Mouse (Mus musculus): Measurements from ENCODE around the gene Ppfibp1. TPM values are rescaled to one million over a fixed set of nuclear protein-coding genes. Genes with fewer than 3 reads are reported as not detected.

Gene Ppfibp1
- polyA plus RNA-seq, 1 experiment from 2014 or later = 31.5 TPM

DNA sequence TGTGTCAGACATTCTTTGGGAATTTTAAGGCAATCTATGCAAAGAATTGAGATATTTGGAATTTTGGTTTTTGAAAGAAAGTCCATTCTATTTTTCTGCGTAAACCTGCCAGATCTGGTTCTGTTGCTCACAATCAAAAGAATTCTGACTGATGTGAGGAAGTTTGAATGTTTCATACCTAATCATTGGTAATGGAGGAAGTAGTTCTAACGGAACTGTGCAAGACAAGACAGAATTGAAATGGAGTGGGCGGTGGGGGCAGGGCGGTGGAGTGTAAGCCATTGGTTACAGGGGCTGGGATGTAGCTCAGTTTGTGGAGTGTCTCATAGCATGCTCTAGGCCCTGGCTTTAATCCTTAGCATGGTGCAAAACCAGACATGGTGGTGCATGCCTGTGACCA is 16.3 kb upstream of the Ppfibp1 start:
- H3K4me3 ChIP-seq (ENCODE audit: inconsistent target) = no peak overlapping the region
- no peaks in the 10 kb centered on the region for H3K36me3 ChIP-seq (ENCODE audit: inconsistent target)
- no peaks in the 10 kb centered on the region for H3K79me2 ChIP-seq (ENCODE audit: inconsistent target)
- no peak overlapping the region for H3K27ac ChIP-seq
- WGBS (ENCODE audit: missing documents) = 58% methylated on average over 4 of the region's 4 CpGs

DNA sequence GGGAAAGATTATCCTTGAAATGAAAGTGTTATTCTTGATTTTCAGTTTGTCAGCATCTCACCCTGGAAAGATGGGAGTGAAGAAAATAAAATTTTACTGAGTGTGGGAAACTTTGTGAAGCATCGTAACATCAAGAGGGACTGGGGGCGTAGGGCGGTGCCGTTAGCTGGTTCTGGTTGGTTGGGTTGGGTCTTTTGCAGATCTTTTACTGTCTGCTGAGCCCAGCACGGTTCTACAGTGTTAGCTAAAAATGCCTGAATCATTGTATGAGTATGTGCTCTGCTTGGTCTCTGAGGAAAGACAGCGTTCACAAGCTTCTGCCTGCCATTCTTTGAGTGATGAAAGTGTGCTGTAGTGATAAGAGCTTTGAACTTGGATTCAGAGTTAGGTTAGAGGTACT is 13.9 kb upstream of the Ppfibp1 start:
- Histone ChIP-seq H3K27ac (no peak overlapping the region), H3K36me3 (ENCODE audit: inconsistent target) (no peaks in the 10 kb centered on the region), H3K79me2 (ENCODE audit: inconsistent target) (no peaks in the 10 kb centered on the region), H3K4me3 (ENCODE audit: inconsistent target) (no peak overlapping the region)
- WGBS (ENCODE audit: missing documents) = 95% methylated on average over 6 of the region's 6 CpGs

DNA sequence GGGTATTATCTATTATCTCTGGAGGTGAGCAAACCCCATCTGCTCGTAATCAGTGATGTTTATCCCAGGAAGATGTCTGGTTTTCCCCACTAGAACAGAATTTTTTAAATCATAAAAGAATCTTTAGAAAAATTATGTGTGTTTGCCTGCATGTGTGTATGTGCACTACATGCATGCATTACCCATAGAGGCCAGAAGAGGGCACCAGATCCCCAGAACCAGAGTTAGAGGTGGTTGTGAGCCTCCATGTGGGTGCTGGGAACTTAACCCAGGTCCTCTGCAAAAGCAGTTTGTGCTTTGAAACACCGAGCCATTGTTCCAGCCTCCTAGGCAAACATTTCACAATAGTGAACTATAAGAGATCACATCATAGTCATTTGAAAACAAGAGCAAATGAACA is 11.5 kb upstream of the Ppfibp1 start:
- 77% methylated on average over 2 of the region's 2 CpGs for WGBS (ENCODE audit: missing documents)
- Histone ChIP-seq H3K79me2 (ENCODE audit: inconsistent target) (no peaks in the 10 kb centered on the region), H3K4me3 (ENCODE audit: inconsistent target) (no peak overlapping the region), H3K27ac (no peak overlapping the region), H3K36me3 (ENCODE audit: inconsistent target) (no peaks in the 10 kb centered on the region)

DNA sequence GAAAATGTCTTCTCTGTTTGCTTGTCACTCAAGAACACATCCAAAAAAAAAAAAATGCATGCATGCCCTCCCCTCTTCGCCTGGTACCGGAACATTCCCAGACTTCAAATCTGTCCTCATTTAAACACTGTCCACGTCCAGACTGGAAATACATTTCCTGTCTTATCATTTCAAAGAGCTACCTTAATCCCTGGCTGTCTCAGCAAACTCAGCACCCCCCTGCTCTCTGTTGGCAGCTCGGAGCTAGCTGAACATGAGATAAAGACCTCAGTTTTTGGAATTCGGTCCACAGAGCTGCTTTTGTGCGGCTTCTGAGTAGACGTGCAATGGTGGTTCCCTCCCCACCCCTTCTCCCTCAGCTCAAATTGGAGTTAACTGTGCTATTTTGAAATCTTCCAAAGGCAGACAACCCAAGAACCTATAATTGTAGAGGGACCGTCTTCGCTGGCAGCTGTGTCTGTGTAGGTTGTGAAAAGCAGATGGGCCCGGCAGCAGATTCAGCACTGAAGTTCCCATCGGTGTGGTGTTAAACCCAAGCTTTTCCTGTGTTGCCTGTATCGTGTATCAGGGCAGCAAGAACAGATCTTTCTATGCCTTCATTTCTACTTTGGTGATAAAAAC is 10.8 kb upstream of the Ppfibp1 start:
- 91% methylated on average over 12 of the region's 12 CpGs for WGBS (ENCODE audit: missing documents)

DNA sequence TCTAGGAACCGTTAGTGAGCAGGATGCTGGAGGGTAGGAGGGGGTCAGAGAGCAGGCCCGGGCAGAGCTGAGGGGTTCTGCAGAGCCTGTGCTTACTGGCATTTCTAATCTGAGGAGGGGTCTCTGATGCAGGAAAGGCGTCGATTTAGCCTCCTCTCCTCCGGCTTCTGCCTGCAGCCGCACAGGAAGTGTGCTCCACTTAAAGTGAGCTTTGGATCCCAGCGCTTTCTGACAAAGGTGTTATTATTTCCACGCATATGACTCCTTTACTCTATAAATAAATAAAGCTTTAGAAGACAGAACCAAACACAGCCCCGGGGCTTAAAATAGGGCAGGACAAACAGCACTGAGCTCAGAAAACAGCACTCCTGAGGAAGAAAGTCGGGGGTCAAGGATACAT is 9.4 kb upstream of the Ppfibp1 start:
- 75% methylated on average over 10 of the region's 10 CpGs for WGBS (ENCODE audit: missing documents)
- Histone ChIP-seq H3K36me3 (ENCODE audit: inconsistent target) (no peaks in the 10 kb centered on the region), H3K4me3 (ENCODE audit: inconsistent target) (no peak overlapping the region), H3K27ac (no peak overlapping the region), H3K79me2 (ENCODE audit: inconsistent target) (no peaks in the 10 kb centered on the region)

More for the DNA sequence above, 10.8 kb upstream of the Ppfibp1 start:
- Histone ChIP-seq H3K79me2 (ENCODE audit: inconsistent target) (no peaks in the 10 kb centered on the region), H3K27ac (no peak overlapping the region), H3K4me3 (ENCODE audit: inconsistent target) (no peak overlapping the region), H3K36me3 (ENCODE audit: inconsistent target) (no peaks in the 10 kb centered on the region)

DNA sequence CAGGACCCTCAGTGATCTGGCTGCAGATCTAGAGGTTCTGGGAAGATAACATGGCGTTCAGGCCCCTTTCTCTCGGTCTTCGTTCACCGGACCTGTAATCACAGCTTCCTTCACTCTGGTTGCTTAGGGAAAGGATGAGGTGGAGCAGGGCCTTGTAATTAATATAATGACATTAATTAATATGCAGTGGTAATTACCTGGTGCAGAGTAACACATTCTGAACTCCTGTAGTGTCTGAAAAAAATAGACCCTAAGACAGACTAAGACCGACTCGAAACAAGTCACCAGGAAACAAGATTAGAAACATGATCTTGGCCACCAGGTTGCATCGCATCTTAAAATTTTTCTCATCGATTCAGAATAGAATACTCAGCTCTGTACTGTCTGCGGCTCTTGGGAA is 8.4 kb upstream of the Ppfibp1 start:
- Histone ChIP-seq H3K27ac (no peak overlapping the region), H3K79me2 (ENCODE audit: inconsistent target) (no peaks in the 10 kb centered on the region), H3K4me3 (ENCODE audit: inconsistent target) (no peak overlapping the region), H3K36me3 (ENCODE audit: inconsistent target) (no peaks in the 10 kb centered on the region)
- 97% methylated on average over 9 of the region's 9 CpGs for WGBS (ENCODE audit: missing documents)

DNA sequence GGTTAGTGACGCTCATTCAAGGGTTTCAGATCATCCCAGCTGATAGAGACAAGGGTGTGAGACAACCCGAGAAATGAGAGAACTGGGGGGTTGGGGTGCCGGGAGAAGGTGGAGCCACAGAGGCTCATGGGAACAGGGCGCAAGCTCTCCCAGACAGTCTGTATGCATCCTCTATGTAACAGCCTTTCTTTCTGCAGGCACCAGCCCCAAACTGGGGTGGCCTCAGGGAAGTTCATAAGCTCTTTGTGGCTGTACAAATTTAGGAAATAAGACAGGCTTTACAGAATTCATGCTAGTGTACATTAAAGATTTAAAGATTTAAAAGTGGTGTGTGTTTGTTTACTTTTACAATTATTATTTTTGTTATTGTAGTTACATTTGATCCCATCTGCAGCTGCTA is 8.0 kb upstream of the Ppfibp1 start:
- H3K36me3 ChIP-seq (ENCODE audit: inconsistent target) = no peaks in the 10 kb centered on the region
- no peaks in the 10 kb centered on the region for H3K79me2 ChIP-seq (ENCODE audit: inconsistent target)
- no peak overlapping the region for H3K27ac ChIP-seq
- 92% methylated on average over 4 of the region's 4 CpGs for WGBS (ENCODE audit: missing documents)
- no peak overlapping the region for H3K4me3 ChIP-seq (ENCODE audit: inconsistent target)

DNA sequence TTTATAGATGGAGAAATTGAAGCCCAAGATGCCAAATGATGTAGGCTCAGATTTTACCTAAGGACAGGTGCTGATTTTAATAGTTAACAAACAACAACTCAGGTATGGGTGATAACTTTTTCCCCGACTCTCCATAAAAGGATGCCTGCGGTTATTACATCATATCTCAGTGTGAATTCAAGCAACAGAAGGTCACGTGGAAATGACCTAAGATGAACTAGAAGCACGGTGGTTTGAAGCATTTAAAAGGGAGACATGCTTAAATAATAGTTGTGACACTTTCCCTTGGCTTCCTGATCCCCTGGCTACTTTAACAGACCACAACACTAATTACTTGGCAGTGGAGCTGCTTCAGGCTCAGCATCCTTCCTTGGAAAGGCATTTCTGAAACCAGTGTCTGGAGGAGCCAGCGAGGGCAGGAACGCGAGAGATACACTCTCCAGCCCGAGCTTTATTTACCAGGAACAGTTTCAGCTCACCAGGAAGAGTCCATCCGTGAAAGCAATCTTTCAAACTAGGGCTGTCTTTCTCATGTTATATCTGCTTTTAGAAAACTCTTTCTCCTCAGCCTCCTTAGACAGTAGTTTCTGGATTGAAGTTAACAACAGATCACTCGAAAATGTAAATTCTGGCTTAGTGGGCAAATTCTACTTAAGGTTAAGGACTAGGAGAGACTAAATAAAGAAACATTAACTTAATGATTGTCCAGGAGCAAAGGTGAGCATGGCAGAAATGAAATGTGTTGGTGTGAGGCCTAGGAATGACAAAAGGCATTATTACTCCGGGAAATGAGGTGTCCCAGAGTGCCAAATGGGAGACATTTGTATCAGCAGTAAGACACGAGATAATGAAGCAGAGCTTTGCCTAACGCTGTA is 6.2 kb upstream of the Ppfibp1 start:
- Histone ChIP-seq H3K79me2 (ENCODE audit: inconsistent target) (no peaks in the 10 kb centered on the region), H3K27ac (no peak overlapping the region), H3K4me3 (ENCODE audit: inconsistent target) (no peak overlapping the region), H3K36me3 (ENCODE audit: inconsistent target) (no peaks in the 10 kb centered on the region)
- WGBS (ENCODE audit: missing documents) = 76% methylated on average over 13 of the region's 13 CpGs

DNA sequence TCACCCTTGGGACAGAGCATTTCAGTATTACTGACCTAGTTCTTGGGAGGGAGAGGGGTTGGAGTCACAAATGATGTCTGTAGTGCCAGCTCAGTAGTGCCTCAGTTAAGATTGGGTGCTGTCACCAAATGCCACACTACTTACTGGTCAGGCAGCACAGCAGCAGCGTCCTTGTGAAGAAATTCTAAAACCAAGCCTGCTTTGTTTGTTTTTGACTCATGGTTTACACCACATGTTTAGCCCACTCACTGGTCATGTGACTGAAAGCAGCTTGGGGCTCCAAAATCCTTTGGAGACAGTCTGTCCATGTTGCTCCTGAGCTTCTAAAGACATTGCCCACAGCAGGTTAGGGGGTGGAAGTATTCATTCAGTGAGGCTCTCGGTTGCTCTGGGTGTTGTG is 4.9 kb upstream of the Ppfibp1 start:
- no peaks in the 10 kb centered on the region for H3K79me2 ChIP-seq (ENCODE audit: inconsistent target)
- WGBS (ENCODE audit: missing documents) = 91% methylated on average over 2 of the region's 2 CpGs

DNA sequence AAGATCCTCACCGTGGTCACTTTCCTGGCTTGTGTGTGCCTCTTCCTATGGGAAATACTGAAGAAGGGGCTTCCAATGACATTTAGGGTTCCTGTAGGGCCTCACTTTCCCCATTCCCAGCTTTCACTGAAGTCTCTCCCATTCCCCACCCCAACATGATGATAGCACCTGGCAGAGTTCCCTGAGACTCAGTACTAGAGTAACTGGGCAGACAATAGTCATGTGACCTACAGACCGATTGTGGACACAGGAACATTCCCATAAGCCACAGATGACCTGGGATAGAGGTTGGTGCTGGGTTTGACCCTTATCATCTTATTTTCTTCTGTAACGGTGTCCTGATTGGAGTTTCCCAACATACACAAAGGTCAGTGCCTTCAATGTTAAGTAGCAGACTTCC is 4.1 kb upstream of the Ppfibp1 start:
- WGBS (ENCODE audit: missing documents) = 95% methylated on average over 3 of the region's 3 CpGs
- Histone ChIP-seq H3K4me3 (ENCODE audit: inconsistent target) (no peak overlapping the region), H3K79me2 (ENCODE audit: inconsistent target) (peaks cover 6% of the 10 kb centered on the region), H3K27ac (no peak overlapping the region), H3K36me3 (ENCODE audit: inconsistent target) (no peaks in the 10 kb centered on the region)

More for the DNA sequence above, 4.9 kb upstream of the Ppfibp1 start:
- no peak overlapping the region for H3K4me3 ChIP-seq (ENCODE audit: inconsistent target)
- no peaks in the 10 kb centered on the region for H3K36me3 ChIP-seq (ENCODE audit: inconsistent target)
- H3K27ac ChIP-seq = no peak overlapping the region

DNA sequence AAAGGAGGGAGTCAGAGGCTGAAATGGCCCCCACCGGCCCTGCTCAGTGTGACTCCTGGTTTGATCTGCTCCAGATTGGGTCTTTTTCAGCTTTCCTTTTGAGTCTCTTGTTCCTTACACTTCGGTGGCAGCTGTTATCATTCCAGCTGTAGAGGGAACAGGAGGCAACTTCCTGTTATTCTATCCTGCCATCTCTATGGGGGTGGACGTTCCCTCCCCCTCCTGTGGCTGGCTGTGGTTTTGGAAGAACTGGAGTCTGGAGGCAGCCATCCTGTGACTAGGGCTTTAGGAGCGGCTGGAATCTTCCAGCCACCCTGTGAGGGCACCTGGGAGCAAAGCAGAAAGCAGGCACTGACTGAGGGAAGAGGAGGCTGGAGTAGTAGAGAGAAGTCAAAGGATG is 3.4 kb upstream of the Ppfibp1 start:
- WGBS (ENCODE audit: missing documents) = 65% methylated on average over 4 of the region's 4 CpGs
- H3K4me3 ChIP-seq (ENCODE audit: inconsistent target) = no peak overlapping the region

DNA sequence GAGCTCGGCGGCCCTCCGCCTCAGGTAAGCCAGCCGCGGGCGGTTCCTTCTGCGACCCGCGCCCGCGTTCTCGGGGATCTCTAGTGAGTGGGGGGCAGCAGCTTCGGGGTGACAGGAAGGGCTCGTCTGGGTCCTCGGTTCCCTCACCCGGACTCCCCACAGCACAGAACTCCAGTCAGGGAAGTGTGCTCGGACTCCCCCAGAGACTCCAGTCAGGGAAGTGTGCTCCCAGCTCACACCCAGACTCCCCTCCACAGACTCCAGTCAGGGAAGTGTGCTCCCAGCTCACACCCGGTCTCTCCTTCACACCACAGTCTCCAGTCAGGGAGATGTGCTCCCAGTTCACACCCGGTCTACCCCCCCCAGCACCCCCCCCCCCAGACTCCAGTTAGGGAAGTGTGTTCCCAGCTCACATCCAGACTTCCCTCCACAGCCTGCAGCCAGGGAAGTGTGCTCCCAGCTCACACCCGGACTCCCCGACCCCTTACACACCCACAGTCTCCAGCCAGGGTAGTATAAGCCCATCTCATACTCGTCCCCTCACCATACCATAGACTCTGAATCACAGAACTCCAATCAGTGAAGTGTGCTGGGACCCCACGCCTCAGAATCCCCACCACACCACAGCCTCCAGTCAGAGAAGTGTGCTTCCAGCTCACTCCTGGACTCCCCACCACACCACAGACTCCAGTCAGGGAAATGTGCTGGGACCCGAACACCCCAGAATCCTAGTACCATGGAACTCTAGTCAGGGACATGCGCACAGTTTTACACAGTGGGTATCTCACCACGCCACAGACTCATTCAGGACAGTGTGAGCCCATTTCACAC is 588 bp downstream of the Ppfibp1 start:
- Histone ChIP-seq H3K27ac (peak overlapping the region; percentile 33), H3K4me3 (ENCODE audit: inconsistent target) (peak overlapping the region; percentile 59), H3K79me2 (ENCODE audit: inconsistent target) (peaks cover 34% of the 10 kb centered on the region), H3K36me3 (ENCODE audit: inconsistent target) (no peaks in the 10 kb centered on the region)
- WGBS (ENCODE audit: missing documents) = 20% methylated on average over 25 of the region's 26 CpGs

More for the DNA sequence above, 3.4 kb upstream of the Ppfibp1 start:
- Histone ChIP-seq H3K79me2 (ENCODE audit: inconsistent target) (peaks cover 10% of the 10 kb centered on the region), H3K36me3 (ENCODE audit: inconsistent target) (no peaks in the 10 kb centered on the region), H3K27ac (no peak overlapping the region)

DNA sequence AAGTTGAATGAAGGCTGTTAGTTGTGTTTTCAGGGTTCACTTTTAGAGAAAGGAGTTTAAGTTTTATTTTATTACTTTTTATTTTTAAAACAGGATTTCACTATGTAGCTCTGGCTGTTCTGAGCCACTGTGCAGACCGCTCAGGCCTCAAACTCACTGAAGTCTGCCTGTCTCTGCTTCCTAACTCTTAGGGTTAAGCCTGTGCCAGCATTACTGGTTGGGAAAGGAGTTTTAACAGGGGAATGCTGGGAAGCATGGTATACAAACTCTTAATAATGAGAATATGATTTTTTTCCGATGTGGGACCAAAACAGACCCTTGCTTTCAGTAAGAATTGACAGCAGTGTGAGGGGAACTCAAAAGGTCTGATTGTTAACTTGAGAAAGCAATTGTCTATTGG is 1.9 kb downstream of the Ppfibp1 start:
- Histone ChIP-seq H3K79me2 (ENCODE audit: inconsistent target) (peaks cover 42% of the 10 kb centered on the region), H3K27ac (no peak overlapping the region), H3K4me3 (ENCODE audit: inconsistent target) (no peak overlapping the region), H3K36me3 (ENCODE audit: inconsistent target) (no peaks in the 10 kb centered on the region)
- WGBS (ENCODE audit: missing documents) = 77% methylated on average over 2 of the region's 2 CpGs

DNA sequence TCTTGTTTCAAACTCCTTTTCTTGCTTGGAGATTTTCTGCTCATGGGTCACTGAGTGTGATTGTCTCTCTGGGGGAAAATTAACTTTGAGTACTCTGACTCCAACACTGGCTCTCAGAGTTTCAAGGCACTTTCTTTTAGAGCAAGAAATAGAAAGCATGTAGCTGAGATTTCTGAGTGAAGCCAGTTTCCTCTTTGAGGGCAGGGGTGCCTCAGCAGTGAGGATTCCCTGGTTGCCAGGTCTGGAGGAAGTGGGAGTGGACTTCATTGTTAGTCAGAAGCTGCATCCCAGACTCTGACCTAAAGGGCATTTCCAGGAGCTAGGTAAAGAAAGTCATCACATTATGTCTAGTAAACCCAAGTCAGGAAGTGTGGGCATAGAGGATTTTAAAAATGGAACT is 2.3 kb downstream of the Ppfibp1 start:
- H3K36me3 ChIP-seq (ENCODE audit: inconsistent target) = no peaks in the 10 kb centered on the region
- H3K27ac ChIP-seq = no peak overlapping the region
- H3K4me3 ChIP-seq (ENCODE audit: inconsistent target) = no peak overlapping the region
- peaks cover 42% of the 10 kb centered on the region for H3K79me2 ChIP-seq (ENCODE audit: inconsistent target)

DNA sequence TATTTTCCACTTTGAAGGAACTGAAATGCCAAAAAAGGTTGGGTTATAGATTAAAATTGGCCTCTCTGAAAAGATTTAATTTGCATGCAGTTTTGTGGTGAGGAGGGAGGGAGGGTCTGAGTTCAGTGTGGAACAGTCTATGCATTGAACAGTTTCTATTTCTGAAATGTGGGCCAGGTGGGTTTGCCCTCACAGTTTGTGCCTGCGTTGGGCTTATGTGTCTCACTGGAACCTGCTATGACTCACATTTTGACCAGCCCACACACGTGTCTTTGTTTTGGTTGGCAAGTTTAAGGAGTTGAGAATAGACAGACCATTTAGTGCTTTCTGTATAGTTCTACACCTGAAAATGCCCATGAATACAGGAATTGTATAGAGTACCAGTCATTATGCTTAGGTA is 5.6 kb downstream of the Ppfibp1 start:
- no peak overlapping the region for H3K4me3 ChIP-seq (ENCODE audit: inconsistent target)
- H3K79me2 ChIP-seq (ENCODE audit: inconsistent target) = peaks cover 65% of the 10 kb centered on the region
- no peak overlapping the region for H3K27ac ChIP-seq
- no peaks in the 10 kb centered on the region for H3K36me3 ChIP-seq (ENCODE audit: inconsistent target)
- 70% methylated on average over 2 of the region's 2 CpGs for WGBS (ENCODE audit: missing documents)

Measured in macrophage (primary cell).